ENCODE assay signal across 12 mouse cellular contexts in genomic region chr13:112985605-112986450, GRCm38 (mm10). TPM values are rescaled to one million over a fixed set of nuclear protein-coding genes. Genes with fewer than 3 reads are reported as not detected.
DNase-seq lines count a peak whose midpoint lies in the region; ATAC-seq and TF ChIP-seq lines count a peak whose summit lies in the region.
"Had no signal": no experiment of that assay in that cellular context is flagged by ENCODE, and none has a peak within 500 bp of the region (broad histone marks: within the 10 kb centered on the region; RNA-seq: fewer than 3 reads in every experiment).

No protein-coding gene starts in this region.

- H3K4me2 ChIP-seq in forebrain, embryonic 15.5 days (replicated peaks), result no peak overlapping the region

- WGBS in forebrain, embryonic 10.5 days, result 2% methylated on average over 18 of the region's 18 CpGs
- WGBS in forebrain, embryonic 15.5 days, result 4% methylated on average over 16 of the region's 18 CpGs
- 4% methylated on average over 18 of the region's 18 CpGs for WGBS in limb, embryonic 10.5 days

- no peak for TF ChIP-seq POLR2A in testis, adult 2 months (IDR thresholded peaks at IDR 0.05; ENCODE audit: control insufficient read depth, low read depth, low read length)

- H3K4me3 ChIP-seq in forebrain, embryonic 10.5 days, result peak overlapping the region; percentile 58
- no peak overlapping the region for H3K4me3 ChIP-seq in forebrain, embryonic 15.5 days
- peak overlapping the region; percentile 68 for H3K4me3 ChIP-seq in testis, adult 2 months (ENCODE audit: control insufficient read depth, low read depth, low read length)
- H3K4me3 ChIP-seq in limb, embryonic 10.5 days, result peak overlapping the region; percentile 57; the same call in 1 of the 2 replicates

- no peak for TF ChIP-seq CTCF in testis, adult 2 months (IDR thresholded peaks at IDR 0.05; ENCODE audit: control insufficient read depth, insufficient read depth, insufficient replicate concordance, low read depth, low read length)

- peak; percentile 62 for DNase-seq in forebrain, embryonic 10.5 days (ENCODE audit: extremely low spot score, low spot score)
- DNase-seq in testis, postnatal 14 days (ENCODE audit: low spot score), result no peak
- DNase-seq in limb, embryonic 10.5 days (ENCODE audit: low spot score), result peak; percentile 50
- DNase-seq in retina, embryonic 14.5 days (ENCODE audit: low spot score), result peak; percentile 84
- DNase-seq in urinary bladder, postnatal 14 days (ENCODE audit: low spot score), result no peak
- DNase-seq in ovary, postnatal 10 days (ENCODE audit: low spot score), result no peak
- DNase-seq: gastrocnemius, postnatal 14 days had no signal

- H3K27ac ChIP-seq in forebrain, embryonic 10.5 days, result no peak overlapping the region
- no peak overlapping the region for H3K27ac ChIP-seq in forebrain, embryonic 15.5 days (replicated peaks)
- no peak overlapping the region for H3K27ac ChIP-seq in testis, adult 2 months (ENCODE audit: control insufficient read depth, insufficient read depth, low read depth, low read length)
- no peak overlapping the region for H3K27ac ChIP-seq in limb, embryonic 10.5 days

- H3K27me3 ChIP-seq in forebrain, embryonic 10.5 days (ENCODE audit: poor library complexity, severe bottlenecking), result peaks cover 96% of the 10 kb centered on the region
- H3K27me3 ChIP-seq in forebrain, embryonic 15.5 days, result peaks cover 48% of the 10 kb centered on the region
- H3K27me3 ChIP-seq in testis, adult 2 months (ENCODE audit: control insufficient read depth, insufficient read depth, low read length), result no peaks in the 10 kb centered on the region; the same call in 1 of the 2 replicates
- peaks cover 66% of the 10 kb centered on the region for H3K27me3 ChIP-seq in limb, embryonic 10.5 days (ENCODE audit: low read depth, poor library complexity, severe bottlenecking)

- no peaks in the 10 kb centered on the region for H3K9me3 ChIP-seq in forebrain, embryonic 10.5 days
- H3K9me3 ChIP-seq in forebrain, embryonic 15.5 days, result no peaks in the 10 kb centered on the region
- no peaks in the 10 kb centered on the region for H3K9me3 ChIP-seq in limb, embryonic 10.5 days (replicated peaks)

- no peak for ATAC-seq in forebrain, embryonic 15.5 days (replicated peaks)

- H3K4me1 ChIP-seq in forebrain, embryonic 10.5 days, result peaks cover 45% of the 10 kb centered on the region
- peaks cover 40% of the 10 kb centered on the region for H3K4me1 ChIP-seq in forebrain, embryonic 15.5 days
- peaks cover 33% of the 10 kb centered on the region for H3K4me1 ChIP-seq in testis, adult 2 months (ENCODE audit: control insufficient read depth, insufficient read depth, low read length)
- peaks cover 62% of the 10 kb centered on the region for H3K4me1 ChIP-seq in limb, embryonic 10.5 days

- H3K36me3 ChIP-seq in forebrain, embryonic 10.5 days (replicated peaks), result no peaks in the 10 kb centered on the region
- no peaks in the 10 kb centered on the region for H3K36me3 ChIP-seq in forebrain, embryonic 15.5 days
- no peaks in the 10 kb centered on the region for H3K36me3 ChIP-seq in testis, adult 2 months (ENCODE audit: control insufficient read depth, insufficient read depth, low read length)
- H3K36me3 ChIP-seq in limb, embryonic 10.5 days, result no peaks in the 10 kb centered on the region

- no peak overlapping the region for H3K9ac ChIP-seq in forebrain, embryonic 15.5 days (replicated peaks)

RNA-seq across cellular contexts. Expression of gene Ccno, which starts 1.8 kb away (rescaled TPM):
- 1.9 and 3.0 TPM in 2 replicates for polyA plus RNA-seq in forebrain, embryonic 10.5 days (2016; fragmentation: Nextera tagmentation; extraction: Ambion mirVana)
- 1.2 and 2.3 TPM in 2 replicates for polyA plus RNA-seq in forebrain, embryonic 15.5 days (2015; fragmentation: Nextera tagmentation; extraction: Ambion mirVana)
- polyA plus RNA-seq in testis, adult 2 months (2012; rRNA removed), result 6.2 and 7.8 TPM in 2 replicates
- 0.20 TPM in 1 of 2 replicates, not detected in the other for polyA plus RNA-seq in limb, embryonic 10.5 days (2016; fragmentation: Nextera tagmentation; extraction: Ambion mirVana)

RNA-seq across cellular contexts. Expression of gene Mcidas, which starts 7.8 kb away (rescaled TPM):
- 1.3 and 2.0 TPM in 2 replicates for polyA plus RNA-seq in forebrain, embryonic 10.5 days (2016; fragmentation: Nextera tagmentation; extraction: Ambion mirVana)
- polyA plus RNA-seq in forebrain, embryonic 15.5 days (2015; fragmentation: Nextera tagmentation; extraction: Ambion mirVana), result 0.69 and 1.1 TPM in 2 replicates
- 0.12 TPM in 1 of 2 replicates, not detected in the other for polyA plus RNA-seq in testis, adult 2 months (2012; rRNA removed)
- not detected in 2 replicates for polyA plus RNA-seq in limb, embryonic 10.5 days (2016; fragmentation: Nextera tagmentation; extraction: Ambion mirVana)
- polyA plus RNA-seq: intestine, embryonic 14.5 days; liver, adult 2 months; small intestine, adult 2 months had no signal

RNA-seq across cellular contexts. Expression of gene Cdc20b, which starts 49.1 kb away (rescaled TPM):
- 0.31 TPM in 1 of 2 replicates, not detected in the other for polyA plus RNA-seq in forebrain, embryonic 10.5 days (2016; fragmentation: Nextera tagmentation; extraction: Ambion mirVana)
- polyA plus RNA-seq in forebrain, embryonic 15.5 days (2015; fragmentation: Nextera tagmentation; extraction: Ambion mirVana), result 0.52 and 0.64 TPM in 2 replicates
- 7.5 and 15.4 TPM in 2 replicates for polyA plus RNA-seq in testis, adult 2 months (2012; rRNA removed)
- polyA plus RNA-seq in limb, embryonic 10.5 days (2016; fragmentation: Nextera tagmentation; extraction: Ambion mirVana), result not detected in 2 replicates
- polyA plus RNA-seq: intestine, embryonic 14.5 days; liver, adult 2 months; small intestine, adult 2 months had no signal

RNA-seq across cellular contexts. Expression of gene Dhx29, which starts 58.6 kb away (rescaled TPM):
- 29.0 and 30.0 TPM in 2 replicates for polyA plus RNA-seq in forebrain, embryonic 10.5 days (2016; fragmentation: Nextera tagmentation; extraction: Ambion mirVana)
- 31.6 and 34.9 TPM in 2 replicates for polyA plus RNA-seq in forebrain, embryonic 15.5 days (2015; fragmentation: Nextera tagmentation; extraction: Ambion mirVana)
- polyA plus RNA-seq in testis, adult 2 months (2012; rRNA removed), result 6.7 and 7.0 TPM in 2 replicates
- polyA plus RNA-seq in limb, embryonic 10.5 days (2016; fragmentation: Nextera tagmentation; extraction: Ambion mirVana), result 28.1 and 35.0 TPM in 2 replicates

RNA-seq across cellular contexts. Expression of gene Mtrex, which starts 58.6 kb away (rescaled TPM):
- polyA plus RNA-seq in forebrain, embryonic 10.5 days (2016; fragmentation: Nextera tagmentation; extraction: Ambion mirVana), result 99.4 and 104 TPM in 2 replicates
- polyA plus RNA-seq in forebrain, embryonic 15.5 days (2015; fragmentation: Nextera tagmentation; extraction: Ambion mirVana), result 65.0 and 67.7 TPM in 2 replicates
- polyA plus RNA-seq in testis, adult 2 months (2012; rRNA removed), result 20.3 and 29.2 TPM in 2 replicates
- 94.5 and 106 TPM in 2 replicates for polyA plus RNA-seq in limb, embryonic 10.5 days (2016; fragmentation: Nextera tagmentation; extraction: Ambion mirVana)

Comparison
In these comparisons a context has a peak if more than half of its experiments do, and no peak if none do; other contexts are left out.
1. DNase-seq: peak in forebrain, embryonic 10.5 days (single experiment), limb, embryonic 10.5 days (single experiment) and retina, embryonic 14.5 days (single experiment); none in testis, postnatal 14 days (single experiment), urinary bladder, postnatal 14 days (single experiment) and ovary, postnatal 10 days (single experiment).